Mouse (Mus musculus) layer of hippocampus, postnatal 10 days (tissue): Measurements from ENCODE around the gene Otud5. TPM values are rescaled to one million over a fixed set of nuclear protein-coding genes. Genes with fewer than 3 reads are reported as not detected.
"Not testable (repeated sequence)": the region's sequence is repeated elsewhere in the genome, so short reads cannot be mapped to it uniquely, and the experiment has no call there.

Experiments used
- DNase-seq, 2 experiments: peaks; one replicate each; pipeline ENCODE4 v3.0.0; 2021; ENCODE audit warnings: low spot score in 2 of 2
- microRNA-seq, 2 experiments: library from miRNA; unstranded; fragments of <30 nt; microRNA quantifications; one replicate each; pipeline ENCODE4 v1.2.0; 2021
- total RNA-seq, 2 experiments: library from RNA; stranded (reverse); gene quantifications; 2 replicates each; pipeline ENCODE4 v1.2.3; 2021

Gene Otud5
- total RNA-seq, 2 experiments from 2014 or later = 67.3 to 67.8 TPM

DNA sequence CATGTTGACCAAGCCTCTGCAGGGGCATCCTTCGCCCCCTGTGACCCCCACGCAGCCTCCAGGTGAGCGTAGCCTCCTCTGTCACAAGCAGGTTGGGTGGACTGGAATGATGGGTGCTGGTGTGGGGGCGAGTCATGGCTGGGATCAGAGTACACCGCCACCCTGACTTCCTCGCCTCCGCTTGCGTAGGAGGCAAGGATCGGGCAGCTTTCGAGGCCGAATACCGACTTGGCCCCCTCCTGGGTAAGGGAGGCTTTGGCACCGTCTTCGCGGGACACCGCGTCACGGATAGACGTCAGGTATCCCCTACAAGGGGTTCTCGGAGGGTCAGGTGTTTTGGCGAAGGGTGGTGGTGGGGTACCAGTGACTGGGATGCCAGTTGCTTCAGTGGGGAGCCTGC, 37.3 kb downstream of the Otud5 start:
- DNase-seq = peak in 1 of 2 experiments; percentile 36

- DNase-seq = peak; percentile 51 to 66
Observed at GRCm38 (mm10) chrX:7879819-7880218, 38.7 kb downstream of the Otud5 start.

- peak; percentile 64 to 74 for DNase-seq
Observed at GRCm38 (mm10) chrX:7883841-7884567, 42.8 kb downstream of the Otud5 start, which contains the start of gene Slc35a2. TSS of gene Slc35a2 (plus strand) at chrX:7884028.

GRCm38 (mm10) chrX:7898211-7898610, 57.0 kb downstream of the Otud5 start:
- no peak for DNase-seq

DNA sequence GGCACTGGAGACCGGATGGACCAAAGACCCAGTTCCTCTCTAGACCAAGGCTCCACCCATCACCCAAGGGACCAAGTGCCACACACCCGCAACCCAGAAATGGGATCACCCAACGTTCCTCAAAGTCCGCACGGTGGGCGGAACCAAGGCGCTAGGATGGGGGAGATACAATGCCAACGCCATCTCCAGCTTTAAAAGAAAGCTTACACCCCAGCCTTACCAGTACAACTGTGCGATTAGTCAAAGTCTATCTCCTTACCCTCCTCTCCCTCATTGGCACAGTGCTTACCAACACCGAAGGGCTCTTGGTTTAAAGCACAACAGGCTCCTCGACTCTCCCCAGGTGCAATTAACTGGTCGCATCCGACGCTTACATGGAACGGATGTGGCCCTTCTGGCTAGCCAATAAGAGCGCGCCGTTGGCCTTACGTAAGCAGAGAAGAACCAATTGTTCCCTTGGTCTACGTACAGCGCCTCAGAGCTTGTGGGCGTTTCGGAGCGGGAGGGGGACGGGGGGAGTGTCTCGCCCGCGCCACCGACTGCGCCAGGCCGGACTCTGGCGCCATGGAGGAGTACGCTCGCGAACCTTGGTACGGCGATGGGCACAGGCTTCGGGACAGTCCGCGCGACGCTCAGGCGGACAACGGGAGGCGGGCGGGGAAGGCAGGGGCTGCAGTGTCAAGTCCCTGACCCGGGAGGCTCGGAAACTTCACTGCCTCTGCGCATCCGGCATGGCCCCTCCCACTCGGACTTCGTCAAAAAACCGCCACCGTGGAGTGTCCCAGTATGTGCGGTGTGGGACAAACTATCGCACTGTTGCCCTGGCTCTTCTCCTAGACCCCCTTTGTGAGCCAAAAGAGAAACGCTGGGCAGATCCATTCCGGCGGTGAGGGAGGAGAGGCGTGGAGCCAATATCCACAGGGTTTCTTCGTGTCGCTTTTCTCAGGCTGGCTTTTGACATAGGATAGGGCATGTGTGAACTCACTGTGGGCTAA, 58.0 kb downstream of the Otud5 start, which contains the start of the genes Pqbp1 and Timm17b:
Gene Pqbp1, minus strand, starts transcription at position 390 of the 995 bp plus-strand sequence.
Gene Timm17b, plus strand, starts transcription at position 478 of the 995 bp plus-strand sequence.
- DNase-seq = peak; percentile 72 to 81

DNA sequence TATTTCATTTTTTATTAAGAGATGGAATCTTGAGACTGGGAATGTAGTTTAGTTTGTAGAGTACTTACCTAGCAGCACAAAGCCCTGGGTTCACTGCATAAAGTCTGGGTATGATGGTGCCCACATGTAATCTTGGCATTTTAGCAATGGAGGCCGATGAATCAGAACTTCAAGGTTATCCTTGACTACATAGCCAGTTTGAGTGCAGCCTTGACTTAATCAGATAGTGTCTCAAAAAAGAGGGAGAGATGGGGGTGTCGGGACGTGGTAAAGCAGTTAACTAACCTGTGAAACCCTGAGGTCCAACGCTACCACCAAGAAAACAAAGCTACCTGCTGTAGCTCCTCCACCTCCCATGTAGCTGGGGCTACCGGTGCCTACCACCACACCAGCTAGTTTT, 63.3 kb downstream of the Otud5 start:
- no peak for DNase-seq

- DNase-seq = no peak
Observed at GRCm38 (mm10) chrX:7907735-7908134, 66.6 kb downstream of the Otud5 start, which contains the start of gene Gm10491. TSS of gene Gm10491 (minus strand) at chrX:7907835.

DNA sequence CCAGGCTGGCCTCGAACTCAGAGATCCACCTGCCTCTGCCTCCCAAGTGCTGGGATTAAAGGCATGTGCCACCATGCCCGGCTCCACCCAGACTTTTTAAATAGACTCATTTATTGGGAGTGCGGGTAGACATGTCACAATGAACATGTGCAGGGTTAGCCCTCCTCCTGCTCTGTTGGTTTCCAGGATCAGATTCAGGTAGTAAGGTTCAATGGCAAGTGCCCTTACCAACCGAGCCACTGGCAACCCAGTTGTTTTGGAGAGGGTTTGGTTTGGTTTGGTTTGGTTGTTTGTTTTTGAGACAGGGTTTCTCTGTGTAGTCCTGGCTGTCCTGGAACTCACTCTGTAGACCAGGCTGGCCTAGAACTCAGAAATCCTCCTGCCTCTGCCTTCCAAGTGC, 68.1 kb downstream of the Otud5 start, which contains the start of gene Gm10490:
Gene Gm10490, plus strand, starts transcription at position 301 of the 400 bp plus-strand sequence.
- not testable (repeated sequence) for DNase-seq

DNA sequence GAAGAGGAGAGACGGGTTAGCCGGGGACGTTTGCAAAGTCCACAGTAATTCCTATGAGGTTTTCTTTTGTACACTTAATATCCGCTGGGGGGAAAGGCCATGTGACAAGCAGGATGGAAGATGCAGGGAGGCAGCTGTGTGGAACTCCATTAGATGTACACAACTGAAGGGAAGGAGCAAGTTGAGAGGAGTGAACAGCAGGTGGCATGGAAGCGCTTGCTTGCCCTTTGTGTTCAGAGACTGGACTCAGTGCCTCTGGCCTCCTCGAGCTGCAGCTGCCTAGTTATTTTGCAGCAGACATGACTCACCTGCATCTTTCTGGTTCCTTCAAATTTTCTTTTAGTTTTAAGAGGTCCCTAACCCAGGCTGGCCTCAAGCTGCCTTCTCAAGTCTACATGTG, 69.3 kb downstream of the Otud5 start:
- DNase-seq = no peak

DNA sequence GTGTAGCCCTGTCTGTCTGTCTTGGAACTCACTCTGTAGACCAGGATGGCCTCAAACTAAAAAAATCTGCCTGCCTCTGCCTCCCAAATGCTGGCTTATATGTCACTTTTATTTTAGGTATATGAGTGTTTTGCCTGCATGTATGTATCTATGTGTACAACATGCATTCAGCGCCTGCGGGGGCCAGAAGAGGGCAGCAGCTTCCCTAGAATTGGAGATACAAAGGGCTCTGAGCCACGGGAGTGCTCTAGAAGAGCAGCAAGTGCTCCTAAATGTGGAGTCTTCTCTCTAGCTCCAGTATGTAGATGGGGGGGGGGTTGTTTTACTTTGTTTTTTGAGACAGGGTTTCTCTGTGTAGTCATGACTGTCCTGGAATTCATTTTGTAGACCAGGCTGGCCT, 74.5 kb downstream of the Otud5 start:
- peak in 1 of 2 experiments; percentile 46 for DNase-seq

GRCm38 (mm10) chrX:7917960-7918359, 76.8 kb downstream of the Otud5 start:
- not testable (repeated sequence) for DNase-seq

DNA sequence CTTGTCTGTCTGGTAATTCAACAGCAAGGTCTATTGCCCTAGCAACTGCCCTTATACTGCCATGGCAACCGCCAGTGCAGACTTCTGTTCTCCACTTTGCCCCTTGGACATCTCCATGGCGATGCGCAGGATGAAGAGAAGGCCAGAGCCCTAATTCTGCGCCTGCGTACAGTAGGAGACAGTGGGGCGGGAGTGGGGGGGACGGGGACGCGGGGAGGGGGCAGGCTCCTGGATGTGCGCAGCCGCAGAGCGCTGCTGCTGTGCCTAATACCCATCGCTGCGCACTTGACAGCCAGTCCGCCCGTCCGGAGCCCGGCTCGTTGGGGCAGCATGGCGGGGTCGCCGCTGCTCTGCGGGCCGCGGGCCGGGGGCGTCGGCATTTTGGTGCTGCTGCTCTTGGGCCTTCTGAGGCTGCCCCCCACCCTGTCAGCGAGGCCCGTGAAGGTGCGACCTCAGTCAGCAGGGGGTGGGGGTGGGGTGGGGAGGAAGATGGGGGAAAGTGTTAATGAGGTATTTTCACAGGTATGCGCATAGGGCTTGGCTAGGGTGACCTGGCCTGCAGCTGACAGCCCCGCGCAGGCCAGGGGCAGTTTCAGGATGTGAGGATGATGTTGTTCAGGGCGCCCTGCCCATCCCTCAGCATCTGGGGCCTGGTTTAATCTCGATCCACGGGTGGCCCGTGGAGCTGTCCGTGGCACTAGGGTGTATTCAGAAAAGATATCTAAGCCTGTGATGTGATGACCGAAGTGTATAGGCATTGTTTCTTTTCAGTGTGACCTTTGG, 78.6 kb downstream of the Otud5 start, which contains the start of gene Pcsk1n:
Gene Pcsk1n, plus strand, starts transcription at position 222 of the 783 bp plus-strand sequence.
- DNase-seq = peak; percentile 46 to 63

- peak in 1 of 2 experiments; percentile 5 for DNase-seq
Observed at GRCm38 (mm10) chrX:7922032-7922431, 80.9 kb downstream of the Otud5 start.

Small RNA genes within 50 kb of the gene (microRNA-seq; reads per million reads assigned to microRNA genes)
- gene Mir1198 = 72.5 to 80.8 reads per million in 2 experiments

Other genes with a start within 250 kb of the Otud5 start
- 10 to 100 TPM; 21.3 to 23.4 TPM for gene Ccdc22, start 235.8 kb upstream of the Otud5 start, total RNA-seq
- gene Cacna1f, start 234.3 kb upstream of the Otud5 start, total RNA-seq = not detected
- gene Syp, start 202.9 kb upstream of the Otud5 start, total RNA-seq = 1,000 to 10,000 TPM; 1,418 to 1,453 TPM
- 1 to 10 TPM; 2.0 TPM for gene Prickle3, start 184.1 kb upstream of the Otud5 start, total RNA-seq
- gene Plp2, start 170.0 kb upstream of the Otud5 start, total RNA-seq = 10 to 100 TPM; 14.9 to 19.3 TPM
- gene Magix, start 160.1 kb upstream of the Otud5 start, total RNA-seq = under 1 TPM in 1 of 2 experiments, not detected in 1; 0.42 TPM
- 10 to 100 TPM; 35.5 to 38.4 TPM for gene Gpkow, start 144.2 kb upstream of the Otud5 start, total RNA-seq
- gene Wdr45, start 127.0 kb upstream of the Otud5 start, total RNA-seq = 10 to 100 TPM; 34.3 to 41.8 TPM
- gene Gm45208, start 119.1 kb upstream of the Otud5 start, total RNA-seq = not detected
- gene Praf2, start 112.9 kb upstream of the Otud5 start, total RNA-seq = 10 to 100 TPM; 85.0 to 98.9 TPM
- 10 to 100 TPM; 23.0 to 24.5 TPM for gene Ccdc120, start 90.5 kb upstream of the Otud5 start, total RNA-seq
- gene Tfe3, start 78.8 kb upstream of the Otud5 start, total RNA-seq = 10 to 100 TPM; 28.8 to 38.6 TPM
- 10 to 100 TPM; 86.1 to 93.0 TPM for gene Gripap1, start 51.6 kb upstream of the Otud5 start, total RNA-seq
- 10 to 100 TPM; 11.8 to 12.0 TPM for gene Kcnd1, start 19.1 kb upstream of the Otud5 start, total RNA-seq
- gene Pim2, start 36.9 kb downstream of the Otud5 start, total RNA-seq = 10 to 100 TPM; 39.1 to 39.9 TPM
- 10 to 100 TPM; 46.7 to 47.4 TPM for gene Slc35a2, start 42.7 kb downstream of the Otud5 start, total RNA-seq
- 10 to 100 TPM; 79.4 to 87.7 TPM for gene Pqbp1, start 57.9 kb downstream of the Otud5 start, total RNA-seq
- gene Timm17b, start 58.0 kb downstream of the Otud5 start, total RNA-seq = 10 to 100 TPM; 31.8 to 33.2 TPM
- not detected for gene Gm10491, start 66.5 kb downstream of the Otud5 start, total RNA-seq
- gene Gm10490, start 68.2 kb downstream of the Otud5 start, total RNA-seq = not detected
- 100 to 1,000 TPM; 307 to 355 TPM for gene Pcsk1n, start 78.5 kb downstream of the Otud5 start, total RNA-seq
- not detected for gene Eras, start 87.2 kb downstream of the Otud5 start, total RNA-seq
- gene Hdac6, start 106.5 kb downstream of the Otud5 start, total RNA-seq = 10 to 100 TPM; 59.2 to 60.6 TPM
- gene Gata1, start 136.7 kb downstream of the Otud5 start, total RNA-seq = not detected
- 1 to 10 TPM in 1 of 2 experiments, under 1 TPM in 1; 0.78 to 1.2 TPM for gene Glod5, start 177.1 kb downstream of the Otud5 start, total RNA-seq
- gene Suv39h1, start 233.4 kb downstream of the Otud5 start, total RNA-seq = 10 to 100 TPM; 30.4 to 30.7 TPM
- 1 to 10 TPM; 1.2 to 1.7 TPM for gene Was, start 249.1 kb downstream of the Otud5 start, total RNA-seq